Mouse (Mus musculus) fibroblast of lung, adult 2 months (primary cell): Measurements from ENCODE around the gene Magi1.

Experiments used
- DNase-seq: peaks from one replicate; pipeline ENCODE4 v3.0.0-alpha.2; 2011; ENCODE audit warnings: low read depth

The Magi1 gene

GRCm38 (mm10) chr6:93822221-93822897 lies 461.4 kb downstream of the Magi1 start:
- DNase-seq = no peak

- DNase-seq = no peak
Observed at GRCm38 (mm10) chr6:93821512-93821911, 462.2 kb downstream of the Magi1 start.

DNA sequence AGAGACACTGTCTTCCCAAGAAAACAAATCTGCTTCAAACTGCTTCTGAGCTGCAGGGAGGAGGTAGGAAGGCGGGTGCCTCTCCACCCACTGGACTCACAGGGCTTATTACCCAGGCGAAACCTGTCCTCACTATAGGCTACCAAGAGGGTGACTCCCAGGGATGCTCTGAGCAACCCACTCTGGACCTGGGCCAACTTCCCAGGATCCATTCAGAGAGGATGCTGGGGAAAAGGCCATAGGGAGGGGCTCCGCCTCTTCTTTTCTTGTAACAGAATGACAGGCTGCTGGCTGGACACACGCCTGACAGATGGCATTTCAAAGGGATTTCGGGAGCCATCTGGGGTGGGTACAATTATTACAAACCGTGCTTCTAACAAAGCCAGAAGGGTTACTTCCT lies 463.8 kb downstream of the Magi1 start:
- peak; percentile 6 for DNase-seq

- no peak for DNase-seq
Observed at GRCm38 (mm10) chr6:93819282-93819681, 464.4 kb downstream of the Magi1 start.

DNA sequence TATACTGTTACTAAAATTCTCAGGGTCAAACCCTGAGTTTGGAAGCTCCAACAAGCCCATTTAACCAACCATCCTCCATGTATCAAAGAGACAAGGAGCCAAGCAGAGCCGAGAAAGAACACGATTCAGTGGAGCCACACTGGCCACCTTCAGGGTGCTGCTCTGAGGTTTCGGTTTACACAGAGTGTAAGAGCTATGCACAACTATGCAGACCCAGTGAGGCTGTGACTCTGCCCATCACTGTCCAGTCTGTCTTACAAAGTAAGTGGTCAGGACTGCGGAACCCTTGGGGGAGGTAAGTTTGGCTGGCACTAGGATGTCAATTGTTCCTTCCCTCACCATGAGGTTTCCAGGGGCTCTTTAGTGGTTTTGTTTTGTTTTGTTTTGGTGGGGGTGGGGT lies 465.2 kb downstream of the Magi1 start:
- DNase-seq = no peak

GRCm38 (mm10) chr6:93805407-93805936 lies 478.2 kb downstream of the Magi1 start:
- no peak for DNase-seq

GRCm38 (mm10) chr6:93802390-93802789 lies 481.3 kb downstream of the Magi1 start:
- DNase-seq = no peak

- DNase-seq = no peak
Observed at GRCm38 (mm10) chr6:93800465-93800864, 483.3 kb downstream of the Magi1 start.

DNA sequence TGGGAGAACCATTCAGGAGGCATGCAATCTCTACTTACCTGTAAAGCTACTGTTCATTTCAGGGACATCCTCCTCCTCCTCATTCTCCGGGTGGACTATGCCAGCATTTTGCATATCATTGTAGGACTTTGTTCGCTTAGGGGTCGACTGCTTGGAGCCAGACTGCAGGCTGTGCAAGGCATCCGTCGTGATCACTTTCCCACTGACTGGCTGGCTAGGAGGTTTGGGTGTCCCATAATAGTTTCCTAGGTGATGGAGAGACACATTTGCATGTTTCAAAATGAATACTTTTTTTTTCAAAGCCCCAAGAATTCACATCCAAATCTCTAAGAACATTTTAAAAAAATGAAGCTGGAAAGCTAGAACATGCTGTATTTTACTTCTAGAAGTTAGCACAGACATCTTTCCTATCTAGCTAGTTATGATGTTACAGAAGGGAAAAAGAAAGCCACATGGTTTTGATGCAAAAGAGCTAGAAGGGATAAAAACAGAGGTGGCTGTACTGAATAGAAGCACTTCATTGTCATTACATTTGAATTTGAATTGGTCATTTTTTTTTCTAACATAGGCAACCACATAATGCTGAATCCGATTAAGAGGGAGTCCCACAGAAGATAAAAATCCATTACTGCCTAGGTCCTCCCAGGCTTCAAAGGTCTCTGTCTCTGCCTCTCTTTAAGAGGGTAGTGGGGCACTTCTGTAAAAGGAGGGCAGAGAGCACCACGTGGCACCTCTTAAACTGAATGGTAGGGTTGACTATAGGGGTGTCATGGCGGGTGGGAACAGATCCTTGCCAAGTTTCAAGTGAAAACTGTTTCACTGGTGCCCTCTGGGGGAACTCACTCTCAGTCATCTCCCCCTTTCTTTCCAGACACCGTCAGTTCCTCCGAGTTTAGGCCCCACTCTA lies 491.2 kb downstream of the Magi1 start:
- no peak for DNase-seq

GRCm38 (mm10) chr6:93789721-93790120 lies 494.0 kb downstream of the Magi1 start:
- no peak for DNase-seq

- DNase-seq = no peak
Observed at GRCm38 (mm10) chr6:93787042-93787441, 496.7 kb downstream of the Magi1 start.

DNA sequence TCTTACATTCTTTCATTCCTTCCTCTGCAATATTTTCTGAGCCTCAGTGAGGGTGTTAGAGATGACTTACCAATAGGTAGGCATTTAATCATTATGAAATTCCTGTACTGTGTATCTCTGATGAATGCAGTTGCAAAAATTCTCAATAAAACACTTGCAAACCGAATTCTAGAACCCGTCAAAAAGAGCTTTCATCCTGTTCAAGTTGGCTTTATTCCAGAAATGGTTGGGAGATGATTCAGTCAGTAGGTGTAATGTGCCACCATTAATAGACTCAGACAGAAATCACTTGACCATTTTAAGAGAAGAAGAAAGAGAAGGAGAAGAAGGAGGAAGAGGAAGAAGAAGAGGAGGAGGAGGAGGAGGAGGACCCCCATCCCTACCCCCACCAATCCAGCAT lies 497.5 kb downstream of the Magi1 start:
- no peak for DNase-seq

DNA sequence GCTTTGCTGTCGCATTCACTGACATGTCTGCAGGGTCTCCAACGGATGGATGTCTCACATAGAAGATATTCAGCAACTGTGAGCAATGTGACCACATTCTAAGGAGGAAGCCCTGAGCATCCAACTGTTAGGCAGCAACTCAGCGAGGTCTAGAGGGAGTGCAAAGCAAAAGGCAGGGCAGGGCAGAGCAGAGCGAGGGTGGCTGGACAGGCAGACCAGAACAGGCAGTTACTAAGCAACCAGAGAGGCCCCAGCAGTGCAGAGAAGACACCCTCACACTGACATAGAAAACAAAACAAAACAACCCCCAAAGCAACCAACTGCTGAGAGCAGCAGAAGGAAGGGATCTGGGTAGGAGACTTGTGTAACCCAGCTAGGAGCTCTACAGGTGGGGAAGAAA lies 512.6 kb downstream of the Magi1 start:
- DNase-seq = no peak

GRCm38 (mm10) chr6:93770283-93771025 lies 513.3 kb downstream of the Magi1 start:
- DNase-seq = peak; percentile 31

GRCm38 (mm10) chr6:93758114-93758513 lies 525.6 kb downstream of the Magi1 start:
- no peak for DNase-seq

DNA sequence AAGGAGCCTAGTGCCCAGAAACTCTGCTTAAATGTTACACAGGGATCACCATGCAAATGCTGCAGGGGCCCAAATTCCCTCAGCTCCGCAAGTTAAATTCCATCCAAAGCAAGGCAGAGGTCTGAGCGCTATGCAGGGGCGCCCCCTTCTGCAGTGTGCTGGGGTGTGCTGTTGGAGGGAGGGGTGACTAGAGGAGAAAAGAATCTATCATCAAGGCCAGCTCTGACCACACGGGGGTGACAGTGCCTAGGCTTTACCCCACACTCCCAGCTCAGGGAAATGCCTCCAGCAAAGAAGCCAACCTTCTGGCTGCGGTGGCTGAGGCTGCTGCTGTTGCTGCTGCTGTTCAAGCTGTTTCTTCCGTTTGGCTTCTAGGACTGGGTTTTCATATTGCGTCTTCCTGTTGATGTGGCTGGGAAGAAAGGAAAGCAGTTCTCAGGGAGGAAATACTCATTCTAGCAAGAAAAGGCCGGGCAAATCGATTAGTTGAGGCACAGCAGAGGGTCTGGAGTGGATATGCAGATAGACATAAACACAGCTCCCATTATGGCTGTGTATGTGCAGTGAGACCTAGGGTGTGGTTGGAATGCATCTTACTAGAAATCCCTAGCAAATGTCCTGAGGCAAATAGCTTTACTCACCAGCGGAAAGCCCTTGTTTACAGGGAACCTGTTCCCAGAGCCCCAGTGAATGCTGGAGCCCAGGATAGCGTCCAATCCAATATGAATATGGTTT lies 526.2 kb downstream of the Magi1 start:
- peak; percentile 87 for DNase-seq

- no peak for DNase-seq
Observed at GRCm38 (mm10) chr6:93743145-93743544, 540.6 kb downstream of the Magi1 start.

DNA sequence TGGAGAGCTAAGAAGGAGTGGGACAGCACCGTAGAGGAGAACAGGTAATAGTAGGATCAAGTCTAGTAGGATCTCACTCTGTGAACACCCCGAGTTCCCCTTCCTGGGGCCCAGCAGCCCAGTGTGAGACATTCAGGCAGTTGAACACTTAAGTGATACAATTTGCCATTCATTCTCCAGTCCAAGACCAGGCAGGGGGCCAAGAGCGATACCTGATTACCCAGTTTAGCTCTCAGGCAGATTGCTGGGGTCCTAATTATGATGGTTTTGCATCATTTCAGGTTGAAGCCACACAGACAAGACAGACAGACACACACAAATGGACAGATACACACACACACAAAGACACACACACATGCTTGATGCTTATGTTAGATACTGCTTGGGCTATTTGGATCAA lies 543.9 kb downstream of the Magi1 start:
- DNase-seq = no peak

DNA sequence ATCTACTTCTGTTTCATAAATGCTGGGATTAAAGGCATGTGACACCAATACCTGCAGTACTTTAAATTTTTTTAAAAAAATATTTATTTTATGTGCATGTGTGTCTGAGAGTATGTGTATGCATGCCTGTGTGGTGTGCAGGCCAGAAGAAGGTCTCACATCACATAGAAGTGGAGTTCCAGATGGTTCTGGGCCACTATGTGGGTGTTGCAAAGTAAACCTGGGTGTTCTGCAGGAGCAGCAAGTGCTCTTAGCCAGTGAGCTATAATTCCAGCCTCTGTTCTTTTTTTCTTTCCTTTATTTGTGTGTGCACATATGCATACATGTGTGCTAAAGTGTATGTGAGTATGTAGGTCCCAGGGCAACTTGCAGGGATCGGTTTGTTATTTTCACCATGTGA lies 546.6 kb downstream of the Magi1 start:
- no peak for DNase-seq

GRCm38 (mm10) chr6:93736071-93736470 lies 547.6 kb downstream of the Magi1 start:
- DNase-seq = no peak

- no peak for DNase-seq
Observed at GRCm38 (mm10) chr6:93733800-93734199, 549.9 kb downstream of the Magi1 start.

GRCm38 (mm10) chr6:93729702-93730101 lies 554.0 kb downstream of the Magi1 start:
- DNase-seq = peak; percentile 12
